Mouse (Mus musculus): Measurements from ENCODE around the gene Pnpla8. TPM values are rescaled to one million over a fixed set of nuclear protein-coding genes. Genes with fewer than 3 reads are reported as not detected.

Gene Pnpla8
- polyA plus RNA-seq, 1 experiment from 2014 or later, result 47.0 TPM

DNA sequence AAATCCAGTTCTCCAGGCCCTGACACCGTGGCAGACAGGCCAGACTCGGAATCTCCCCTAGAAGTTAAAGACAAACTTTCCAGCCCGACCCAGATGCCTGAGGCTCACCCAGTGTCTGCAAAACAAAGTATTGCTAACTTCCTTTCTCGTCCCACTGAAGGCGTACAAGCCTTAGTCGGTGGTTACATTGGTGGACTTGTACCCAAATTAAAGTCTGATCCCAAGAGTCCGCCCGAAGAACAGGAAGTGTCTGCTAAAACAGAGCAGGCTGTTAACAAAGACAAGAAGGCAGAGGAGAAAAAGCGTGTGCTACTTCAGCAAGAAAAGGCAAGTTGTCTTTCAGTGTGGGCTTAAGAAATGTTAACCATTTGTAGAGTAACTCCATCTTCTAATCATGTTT lies 62.2 kb downstream of the Pnpla8 start:
- Histone ChIP-seq H3K36me3 (replicated peaks) (peaks cover 13% of the 10 kb centered on the region), H3K9me3 (no peaks in the 10 kb centered on the region), H3K27ac (replicated peaks) (no peak overlapping the region), H3K4me3 (no peak overlapping the region), H3K4me1 (peaks cover 3% of the 10 kb centered on the region; the same call in 1 of the 2 replicates), H3K27me3 (replicated peaks; ENCODE audit: low read depth, poor library complexity, severe bottlenecking) (no peaks in the 10 kb centered on the region)
- DNase-seq (ENCODE audit: low spot score), result no peak
- 37% methylated on average over 9 of the region's 9 CpGs for WGBS

DNA sequence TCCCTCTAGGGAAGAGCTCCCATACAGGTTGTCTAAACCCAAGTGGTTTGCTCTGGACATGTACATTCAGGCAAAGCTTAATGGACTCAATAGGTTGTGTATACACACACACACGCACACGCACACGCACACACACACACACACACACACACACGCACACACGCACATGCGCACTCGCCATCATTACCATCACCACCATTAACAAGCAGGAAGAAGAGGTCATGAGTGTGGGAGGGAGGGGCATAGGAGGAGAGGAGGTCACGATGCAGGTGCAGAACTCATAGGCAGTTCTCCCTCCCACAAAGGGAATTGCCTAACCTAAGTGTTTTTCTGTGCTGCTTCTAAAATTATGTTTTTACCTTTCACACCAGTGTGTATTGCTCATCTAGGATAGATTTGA lies 65.8 kb downstream of the Pnpla8 start:
- no peaks in the 10 kb centered on the region for H3K9me3 ChIP-seq
- peaks cover 22% of the 10 kb centered on the region for H3K36me3 ChIP-seq (replicated peaks)
- no peak overlapping the region for H3K27ac ChIP-seq (replicated peaks)
- H3K4me1 ChIP-seq, result peaks cover 3% of the 10 kb centered on the region; the same call in 1 of the 2 replicates
- DNase-seq (ENCODE audit: low spot score), result no peak
- 90% methylated on average over 8 of the region's 8 CpGs for WGBS
- no peak overlapping the region for H3K4me3 ChIP-seq
- H3K27me3 ChIP-seq (replicated peaks; ENCODE audit: low read depth, poor library complexity, severe bottlenecking), result no peaks in the 10 kb centered on the region

DNA sequence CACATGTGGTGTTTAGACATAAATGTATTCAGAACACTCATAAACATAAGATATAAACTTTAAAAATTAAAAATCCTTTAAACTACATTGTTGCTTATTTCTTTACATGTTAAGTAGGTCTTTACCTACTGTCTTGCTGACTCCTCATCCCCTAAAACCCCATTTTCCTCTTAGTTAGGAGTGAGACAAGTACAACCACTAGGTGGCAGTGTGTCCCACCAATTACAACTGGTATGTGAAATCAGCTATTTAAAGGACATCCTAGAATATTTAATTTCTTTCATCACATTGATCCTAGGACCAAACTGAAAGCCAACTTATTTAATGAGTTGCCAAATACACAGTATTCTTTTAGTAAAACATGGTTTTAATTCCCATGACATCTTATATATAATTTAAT lies 71.1 kb downstream of the Pnpla8 start:
- H3K4me1 ChIP-seq, result no peaks in the 10 kb centered on the region
- no peak overlapping the region for H3K4me3 ChIP-seq
- no peaks in the 10 kb centered on the region for H3K9me3 ChIP-seq
- peaks cover 17% of the 10 kb centered on the region for H3K36me3 ChIP-seq (replicated peaks)
- no peaks in the 10 kb centered on the region for H3K27me3 ChIP-seq (replicated peaks; ENCODE audit: low read depth, poor library complexity, severe bottlenecking)
- DNase-seq (ENCODE audit: low spot score), result peak; percentile 59
- H3K27ac ChIP-seq (replicated peaks), result no peak overlapping the region

DNA sequence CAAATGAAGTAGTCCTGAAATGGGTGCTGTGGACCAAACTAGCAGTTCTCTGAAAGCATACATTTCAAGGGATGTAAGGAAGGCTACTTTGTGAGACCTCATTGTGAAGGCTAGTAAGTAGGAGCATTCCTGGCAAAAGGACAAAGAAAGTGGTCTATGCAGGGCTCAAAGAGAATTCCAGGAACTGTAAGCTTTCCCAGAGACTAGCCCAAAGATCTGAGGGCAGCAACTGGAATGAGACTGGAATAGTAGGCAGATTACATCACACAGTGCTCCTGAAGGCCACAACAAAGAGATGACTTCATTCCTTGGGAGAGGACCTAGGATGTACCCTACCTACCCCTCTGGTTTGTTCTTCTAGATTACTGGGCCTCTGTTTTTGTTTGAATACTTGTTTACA lies 79.6 kb downstream of the Pnpla8 start:
- Histone ChIP-seq H3K27me3 (replicated peaks; ENCODE audit: low read depth, poor library complexity, severe bottlenecking) (no peaks in the 10 kb centered on the region), H3K9me3 (no peaks in the 10 kb centered on the region), H3K4me3 (no peak overlapping the region), H3K27ac (replicated peaks) (no peak overlapping the region), H3K4me1 (no peaks in the 10 kb centered on the region), H3K36me3 (replicated peaks) (peaks cover 32% of the 10 kb centered on the region; the same call in 1 of the 2 replicates)
- DNase-seq (ENCODE audit: low spot score), result no peak

DNA sequence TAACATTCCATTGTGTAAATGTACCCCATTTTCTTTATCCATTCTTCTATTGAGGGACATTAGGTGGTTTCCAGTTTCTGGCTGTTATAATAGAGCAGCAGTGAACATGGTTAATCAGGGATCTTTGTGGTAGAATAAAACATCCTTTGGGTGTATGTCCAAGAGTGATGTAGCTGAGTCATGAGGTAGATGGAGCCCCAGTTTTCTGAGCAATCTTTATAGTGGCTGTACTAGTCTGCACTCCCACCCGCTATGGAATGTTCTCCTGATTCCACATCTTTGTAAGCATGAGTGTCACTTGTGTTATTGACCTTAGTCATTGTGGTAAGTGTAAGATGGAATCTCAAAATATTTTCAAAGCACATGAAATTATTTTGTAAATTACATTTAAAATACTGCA lies 82.8 kb downstream of the Pnpla8 start:
- WGBS, result 90% methylated on average over 1 of the region's 1 CpGs
- Histone ChIP-seq H3K4me1 (no peaks in the 10 kb centered on the region), H3K27ac (replicated peaks) (no peak overlapping the region)

DNA sequence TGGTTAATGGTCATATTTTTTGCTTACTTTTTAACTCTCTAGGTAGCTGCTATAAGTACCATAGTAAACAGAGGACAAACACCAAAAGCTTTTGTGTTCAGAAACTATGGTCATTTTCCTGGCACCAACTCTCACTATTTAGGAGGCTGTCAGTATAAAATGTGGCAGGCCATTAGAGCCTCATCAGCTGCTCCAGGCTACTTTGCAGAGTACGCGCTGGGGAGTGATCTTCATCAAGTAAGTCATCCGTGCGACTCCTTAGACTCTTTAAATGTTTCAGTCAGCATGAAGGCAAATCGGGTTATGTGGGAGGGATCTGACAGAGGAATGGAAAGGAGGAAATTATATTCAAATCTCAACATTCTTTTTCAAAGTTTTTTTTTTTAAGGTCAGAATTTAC lies 83.7 kb downstream of the Pnpla8 start:
- WGBS, result 84% methylated on average over 5 of the region's 5 CpGs
- Histone ChIP-seq H3K27me3 (replicated peaks; ENCODE audit: low read depth, poor library complexity, severe bottlenecking) (no peaks in the 10 kb centered on the region), H3K4me3 (no peak overlapping the region), H3K4me1 (no peaks in the 10 kb centered on the region), H3K36me3 (replicated peaks) (peaks cover 38% of the 10 kb centered on the region), H3K9me3 (no peaks in the 10 kb centered on the region), H3K27ac (replicated peaks) (no peak overlapping the region)
- DNase-seq (ENCODE audit: low spot score), result no peak

More for the DNA sequence above, 82.8 kb downstream of the Pnpla8 start:
- peaks cover 38% of the 10 kb centered on the region for H3K36me3 ChIP-seq (replicated peaks)
- no peak for DNase-seq (ENCODE audit: low spot score)
- no peak overlapping the region for H3K4me3 ChIP-seq
- no peaks in the 10 kb centered on the region for H3K9me3 ChIP-seq
- H3K27me3 ChIP-seq (replicated peaks; ENCODE audit: low read depth, poor library complexity, severe bottlenecking), result no peaks in the 10 kb centered on the region

DNA sequence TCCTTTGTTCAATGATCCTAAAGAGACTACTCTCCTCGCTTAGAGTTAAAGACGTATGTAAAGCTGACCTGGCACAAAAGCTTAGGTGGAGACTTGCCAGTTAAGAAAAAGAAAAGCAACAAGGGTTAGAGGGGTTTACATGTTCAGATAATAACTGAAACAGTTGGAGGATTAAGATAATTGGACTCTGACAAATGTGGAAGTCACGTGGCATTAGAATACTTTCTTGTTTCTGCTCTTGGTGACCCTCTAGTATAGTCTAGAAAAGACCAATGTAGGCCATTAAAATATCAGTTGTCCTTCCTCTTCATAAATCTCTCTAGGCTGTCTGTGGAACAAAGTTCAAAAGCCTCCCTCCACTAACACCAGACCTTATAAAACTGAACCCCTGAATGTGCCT lies 87.1 kb downstream of the Pnpla8 start:
- Histone ChIP-seq H3K4me1 (no peaks in the 10 kb centered on the region), H3K9me3 (no peaks in the 10 kb centered on the region), H3K36me3 (replicated peaks) (peaks cover 31% of the 10 kb centered on the region), H3K27ac (replicated peaks) (no peak overlapping the region), H3K27me3 (replicated peaks; ENCODE audit: low read depth, poor library complexity, severe bottlenecking) (no peaks in the 10 kb centered on the region), H3K4me3 (no peak overlapping the region)
- DNase-seq (ENCODE audit: low spot score), result no peak
- 91% methylated on average over 3 of the region's 3 CpGs for WGBS

DNA sequence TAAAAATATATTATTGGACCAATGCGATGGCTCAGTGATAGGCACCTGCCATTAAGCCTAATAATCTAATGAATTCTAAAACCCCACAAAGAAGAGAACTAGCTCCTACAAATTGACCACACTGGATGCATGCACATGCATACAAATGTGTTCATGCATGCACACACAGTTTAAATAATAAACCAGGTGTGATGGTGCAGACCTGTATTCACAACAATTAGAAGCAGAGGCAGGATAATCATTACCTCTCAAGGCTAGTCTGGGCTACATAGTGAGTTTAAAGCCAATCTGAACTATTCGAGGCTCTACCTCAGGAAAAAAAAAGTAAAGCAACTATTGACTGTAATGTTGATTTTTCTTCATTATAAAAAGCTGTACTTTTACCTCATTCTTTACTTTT lies 94.0 kb downstream of the Pnpla8 start:
- Histone ChIP-seq H3K4me1 (no peaks in the 10 kb centered on the region), H3K27me3 (replicated peaks; ENCODE audit: low read depth, poor library complexity, severe bottlenecking) (no peaks in the 10 kb centered on the region), H3K9me3 (no peaks in the 10 kb centered on the region), H3K36me3 (replicated peaks) (peaks cover 10% of the 10 kb centered on the region; the same call in 1 of the 2 replicates), H3K27ac (replicated peaks) (no peak overlapping the region), H3K4me3 (no peak overlapping the region)
- DNase-seq (ENCODE audit: low spot score), result no peak
- WGBS, result 91% methylated on average over 2 of the region's 2 CpGs

DNA sequence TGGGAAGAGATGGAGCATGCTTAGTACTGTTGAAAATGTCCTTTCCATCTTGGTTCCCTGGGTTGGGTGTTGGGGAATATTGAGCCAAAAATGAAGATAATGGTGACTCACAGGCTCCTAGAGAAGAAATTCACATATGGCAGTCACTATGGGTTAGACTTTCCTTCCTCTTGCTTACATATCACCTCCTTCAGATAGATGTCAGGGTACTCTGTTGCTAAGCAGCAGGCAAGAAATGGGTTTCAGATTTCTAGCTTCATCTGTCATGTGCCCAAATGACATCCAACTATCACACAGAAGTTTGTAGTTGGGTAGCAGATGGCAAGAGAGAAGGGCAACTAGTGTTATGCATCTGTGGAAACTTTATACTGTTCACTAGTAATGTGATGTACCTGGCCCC lies 103.9 kb downstream of the Pnpla8 start:
- Histone ChIP-seq H3K9me3 (no peaks in the 10 kb centered on the region), H3K27ac (replicated peaks) (no peak overlapping the region), H3K4me3 (no peak overlapping the region), H3K27me3 (replicated peaks; ENCODE audit: low read depth, poor library complexity, severe bottlenecking) (peaks cover 29% of the 10 kb centered on the region), H3K36me3 (replicated peaks) (no peaks in the 10 kb centered on the region), H3K4me1 (peaks cover 13% of the 10 kb centered on the region)
- DNase-seq (ENCODE audit: low spot score), result no peak

DNA sequence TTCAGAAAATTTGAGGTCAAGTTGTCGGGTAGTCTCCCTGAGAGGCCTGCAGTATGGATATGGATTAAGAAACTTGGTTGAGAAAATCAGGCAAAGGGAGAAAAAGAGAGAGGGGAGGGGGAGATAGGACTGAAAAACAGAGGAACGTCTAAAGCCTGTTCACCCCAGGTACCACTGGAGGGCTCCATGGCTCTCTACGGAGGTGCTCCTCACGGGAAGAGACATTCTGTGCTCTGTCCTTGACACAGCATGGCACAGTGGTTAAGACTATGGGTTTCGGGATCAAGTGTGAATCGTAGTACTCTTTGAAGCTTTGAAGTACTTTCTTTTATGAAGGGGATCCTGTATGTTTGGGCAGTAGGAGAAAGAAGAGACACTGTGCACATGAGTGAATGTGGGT lies 106.3 kb downstream of the Pnpla8 start:
- WGBS, result 32% methylated on average over 6 of the region's 6 CpGs
- Histone ChIP-seq H3K27me3 (replicated peaks; ENCODE audit: low read depth, poor library complexity, severe bottlenecking) (peaks cover 53% of the 10 kb centered on the region), H3K27ac (replicated peaks) (no peak overlapping the region), H3K36me3 (replicated peaks) (no peaks in the 10 kb centered on the region), H3K4me1 (peaks cover 20% of the 10 kb centered on the region), H3K9me3 (no peaks in the 10 kb centered on the region), H3K4me3 (no peak overlapping the region)
- peak; percentile 17 for DNase-seq (ENCODE audit: low spot score)

DNA sequence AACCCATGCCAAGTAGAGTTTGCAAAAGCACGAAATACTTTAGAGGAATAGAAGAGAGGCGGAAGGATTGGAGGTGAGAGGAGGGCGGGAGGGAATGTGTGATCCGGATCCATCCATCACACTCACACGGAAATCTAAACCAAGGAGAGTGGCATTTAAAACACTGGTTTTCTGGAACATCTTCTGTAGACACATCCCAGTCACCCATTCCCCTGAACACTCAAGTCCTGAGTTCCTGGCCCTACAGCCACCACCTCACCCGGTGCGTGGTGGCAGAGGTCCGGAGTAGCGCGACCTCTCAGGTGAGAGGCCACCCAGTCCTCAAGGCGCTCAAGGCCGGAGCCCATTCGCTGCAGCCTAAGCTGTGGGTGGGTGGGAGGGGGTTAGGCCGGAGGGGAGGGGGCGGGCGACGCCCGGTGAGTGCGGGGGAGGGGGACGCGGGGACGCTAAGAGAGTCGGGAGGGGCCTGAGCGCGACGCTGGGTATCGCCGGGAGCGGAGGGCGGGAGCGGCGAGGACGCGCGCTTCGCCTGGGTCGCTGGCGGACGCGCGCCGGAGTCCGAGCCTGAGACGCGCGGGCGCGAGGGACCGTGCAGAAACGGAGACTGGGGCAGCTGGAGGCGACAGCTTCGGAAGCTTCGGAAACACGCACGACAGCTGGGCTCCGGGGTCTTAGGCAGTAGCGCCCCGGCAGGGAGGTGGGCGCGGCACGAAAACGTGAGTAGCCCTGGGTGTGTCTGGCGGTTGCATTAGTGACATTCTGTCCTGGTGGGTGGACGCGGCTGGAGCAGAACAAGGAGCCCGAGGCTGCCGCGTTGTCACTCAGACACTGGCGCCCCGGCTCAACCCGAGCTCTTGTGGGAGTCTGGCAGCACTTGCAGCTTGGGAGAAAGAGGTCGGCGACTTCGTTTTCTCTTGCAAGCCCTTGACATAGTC lies 107.5 kb downstream of the Pnpla8 start, which contains the start of gene Nrcam:
Gene Nrcam (plus strand): TSS at position 505 of the 935 bp plus-strand sequence.
- Histone ChIP-seq H3K27ac (replicated peaks) (peak within 1 kb of the TSS; percentile 81), H3K4me1 (peaks cover 20% of the 10 kb centered on the region), H3K36me3 (replicated peaks) (no peaks in the 10 kb centered on the region), H3K4me3 (peak within 1 kb of the TSS; percentile 76), H3K27me3 (replicated peaks; ENCODE audit: low read depth, poor library complexity, severe bottlenecking) (peaks cover 54% of the 10 kb centered on the region), H3K9me3 (no peaks in the 10 kb centered on the region)
- 1% methylated on average over 74 of the region's 74 CpGs for WGBS
- DNase-seq (ENCODE audit: low spot score), result peak; percentile 76

DNA sequence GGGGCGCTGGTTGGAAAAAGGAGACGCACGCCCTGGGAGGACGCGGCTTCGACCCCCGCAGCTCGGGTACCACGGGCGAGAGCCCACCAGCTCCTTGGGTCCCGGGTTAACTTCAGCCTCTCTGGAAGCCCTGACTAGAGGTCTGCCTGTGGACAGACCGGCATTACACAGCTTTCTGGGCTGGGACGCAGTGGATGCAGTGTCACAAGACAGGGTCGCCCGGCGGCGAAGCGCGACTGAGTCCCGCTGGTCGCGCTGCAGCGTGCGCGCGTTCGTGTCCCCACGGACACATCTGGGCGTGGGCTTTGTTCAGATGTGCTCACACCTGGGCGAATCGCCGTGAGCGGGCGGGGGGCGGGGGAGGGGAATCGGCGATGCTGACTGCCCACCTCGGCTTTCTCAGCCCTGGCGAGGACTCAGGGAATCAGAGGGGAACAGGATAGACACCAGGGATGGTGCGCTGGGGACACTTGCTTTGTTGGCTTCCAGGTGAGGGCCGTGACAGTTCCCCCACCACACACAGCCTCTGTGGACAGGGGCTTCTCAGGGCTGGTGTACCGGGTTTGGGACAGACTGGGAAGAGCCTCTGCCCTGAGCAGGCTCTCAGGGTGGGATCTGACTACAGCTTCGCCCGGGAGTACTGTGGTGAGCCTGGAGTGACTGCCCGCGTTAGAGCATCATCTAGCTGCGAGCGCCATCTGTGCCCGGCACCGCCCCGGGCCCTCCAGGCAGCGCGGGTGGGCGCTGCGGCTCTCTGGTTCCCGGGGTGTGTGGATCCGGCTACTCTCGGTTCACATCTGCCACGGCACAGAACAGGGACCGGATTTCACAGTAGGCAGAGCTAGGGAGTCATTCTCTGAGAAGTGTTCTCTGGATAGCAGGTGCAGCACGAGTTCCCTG lies 108.4 kb downstream of the Pnpla8 start:
- peaks cover 20% of the 10 kb centered on the region for H3K4me1 ChIP-seq

More for the DNA sequence above, 108.4 kb downstream of the Pnpla8 start:
- Histone ChIP-seq H3K27me3 (replicated peaks; ENCODE audit: low read depth, poor library complexity, severe bottlenecking) (peaks cover 54% of the 10 kb centered on the region), H3K36me3 (replicated peaks) (no peaks in the 10 kb centered on the region), H3K4me3 (peak overlapping the region; percentile 76), H3K27ac (replicated peaks) (peak overlapping the region; percentile 81), H3K9me3 (no peaks in the 10 kb centered on the region)
- WGBS, result under 1% methylated on average over 61 of the region's 61 CpGs
- peak; percentile 62 for DNase-seq (ENCODE audit: low spot score)
